Mouse (Mus musculus): ENCODE data around the gene Phf5a.

Gene Phf5a

GRCm38 (mm10) chr15:81848301-81848700 is 23.4 kb downstream of the Phf5a start:
- no peak for DNase-seq (ENCODE audit: low read depth, low spot score)

DNA sequence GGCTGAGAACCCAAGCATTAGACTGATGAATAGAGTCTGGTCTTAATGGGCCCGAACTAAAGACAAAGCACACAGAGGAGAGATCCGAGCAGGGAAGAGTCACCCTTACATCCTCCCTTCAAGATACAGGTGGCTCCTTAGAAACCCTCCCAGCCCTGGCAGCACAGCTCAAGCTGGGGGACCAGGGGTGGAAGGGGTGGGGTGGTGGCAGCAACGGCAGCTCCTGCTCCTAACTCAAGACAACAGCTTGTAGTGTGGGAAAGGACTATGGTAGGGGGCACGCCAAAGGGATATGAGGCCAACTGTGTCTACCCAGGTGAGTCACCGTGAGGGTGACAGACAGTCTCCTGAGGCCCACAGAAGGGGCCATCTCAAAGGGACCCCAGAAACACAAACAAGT is 23.9 kb downstream of the Phf5a start:
- DNase-seq (ENCODE audit: low read depth, low spot score) = no peak

DNA sequence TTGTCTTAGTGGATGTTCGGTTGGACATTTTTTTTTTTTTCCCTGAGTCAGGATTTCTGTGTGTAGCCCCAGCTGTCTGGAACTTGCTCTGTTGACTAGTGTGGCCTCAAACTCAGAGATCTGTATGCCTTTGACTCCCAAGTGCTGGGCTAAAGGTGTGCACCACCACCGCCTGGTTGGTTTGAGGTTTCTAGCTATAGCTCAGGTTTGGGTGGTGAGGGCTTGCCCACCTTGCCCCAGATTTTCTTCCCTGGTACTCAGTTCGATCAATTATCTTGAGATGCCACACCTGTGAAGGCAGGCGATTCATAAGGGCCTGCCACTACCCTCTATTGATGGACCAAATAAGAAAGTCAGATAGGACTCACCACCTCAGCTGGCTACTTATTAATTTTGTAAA is 24.6 kb downstream of the Phf5a start:
- no peak for DNase-seq (ENCODE audit: low read depth, low spot score)

GRCm38 (mm10) chr15:81846755-81847154 is 25.0 kb downstream of the Phf5a start:
- DNase-seq (ENCODE audit: low read depth, low spot score) = no peak

DNA sequence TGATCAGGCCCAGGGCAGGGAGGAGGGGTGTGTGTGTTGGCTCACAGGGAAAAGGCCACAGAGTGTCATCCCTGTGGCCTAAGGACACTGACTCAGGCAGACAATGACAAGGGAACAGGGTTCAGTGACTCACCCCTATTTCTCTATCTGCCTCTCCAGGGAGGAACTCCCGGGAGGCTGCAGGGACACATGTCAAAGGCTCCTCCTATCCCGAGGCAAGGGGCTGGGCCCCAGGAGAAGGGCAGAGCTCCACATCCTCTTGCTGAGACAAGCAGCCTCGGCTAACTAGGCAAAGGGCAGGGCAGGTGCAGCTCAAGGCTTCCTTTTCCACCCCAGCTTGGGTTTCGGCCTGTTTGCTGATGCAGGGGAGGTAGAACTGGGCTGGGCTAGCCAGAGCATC is 26.0 kb downstream of the Phf5a start:
- no peak for DNase-seq (ENCODE audit: low read depth, low spot score)

- DNase-seq (ENCODE audit: low read depth, low spot score) = no peak
These were observed 26.6 kb downstream of the Phf5a start for GRCm38 (mm10) chr15:81845033-81845625.

GRCm38 (mm10) chr15:81842275-81842674 is 29.4 kb downstream of the Phf5a start:
- no peak for DNase-seq (ENCODE audit: low read depth, low spot score)

- no peak for DNase-seq (ENCODE audit: low read depth, low spot score)
These were observed 31.4 kb downstream of the Phf5a start for GRCm38 (mm10) chr15:81840306-81840705.

- no peak for DNase-seq (ENCODE audit: low read depth, low spot score)
These were observed 32.1 kb downstream of the Phf5a start for GRCm38 (mm10) chr15:81839634-81840033.

DNA sequence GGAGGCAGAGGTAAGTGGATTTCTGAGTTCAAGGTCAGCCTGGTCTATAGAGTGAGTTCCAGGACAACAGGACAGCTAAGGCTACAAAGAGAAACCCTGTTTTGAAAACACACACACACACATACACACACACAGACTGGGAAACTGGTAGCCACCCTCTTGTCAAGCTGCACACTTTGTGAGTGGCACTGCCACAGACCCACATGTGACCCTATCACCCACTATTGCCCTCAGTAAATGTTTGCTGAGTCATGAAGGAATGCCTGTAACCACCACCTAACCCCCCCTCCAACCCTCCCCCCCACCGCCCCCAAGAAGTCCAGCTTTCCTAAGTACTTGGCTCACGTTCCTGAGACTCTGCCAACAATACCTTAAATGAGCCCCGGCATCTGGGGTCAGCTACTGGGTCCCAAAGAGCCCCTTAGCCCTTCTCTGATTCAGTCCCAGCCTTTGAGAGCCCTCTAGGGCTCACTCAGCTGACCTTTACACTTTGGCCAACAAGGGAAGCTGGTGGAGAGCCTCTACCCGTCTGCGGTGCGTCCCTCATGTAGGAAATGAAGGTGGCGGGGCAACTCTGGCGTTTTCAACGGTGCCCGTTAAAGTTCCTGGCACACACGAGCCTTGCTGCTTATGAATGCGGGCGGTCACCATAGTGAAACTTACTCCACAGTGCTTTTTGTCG is 33.0 kb downstream of the Phf5a start:
- DNase-seq (ENCODE audit: low read depth, low spot score) = no peak

GRCm38 (mm10) chr15:81836966-81837920 is 34.5 kb downstream of the Phf5a start:
- no peak for DNase-seq (ENCODE audit: low read depth, low spot score)

- DNase-seq (ENCODE audit: low read depth, low spot score) = no peak
These were observed 35.4 kb downstream of the Phf5a start for GRCm38 (mm10) chr15:81836124-81836821.

GRCm38 (mm10) chr15:81835007-81835880 is 36.5 kb downstream of the Phf5a start:
- no peak for DNase-seq (ENCODE audit: low read depth, low spot score)

GRCm38 (mm10) chr15:81834171-81834841 is 37.4 kb downstream of the Phf5a start:
- DNase-seq (ENCODE audit: low read depth, low spot score) = no peak

GRCm38 (mm10) chr15:81833481-81833880 is 38.2 kb downstream of the Phf5a start:
- no peak for DNase-seq (ENCODE audit: low read depth, low spot score)

DNA sequence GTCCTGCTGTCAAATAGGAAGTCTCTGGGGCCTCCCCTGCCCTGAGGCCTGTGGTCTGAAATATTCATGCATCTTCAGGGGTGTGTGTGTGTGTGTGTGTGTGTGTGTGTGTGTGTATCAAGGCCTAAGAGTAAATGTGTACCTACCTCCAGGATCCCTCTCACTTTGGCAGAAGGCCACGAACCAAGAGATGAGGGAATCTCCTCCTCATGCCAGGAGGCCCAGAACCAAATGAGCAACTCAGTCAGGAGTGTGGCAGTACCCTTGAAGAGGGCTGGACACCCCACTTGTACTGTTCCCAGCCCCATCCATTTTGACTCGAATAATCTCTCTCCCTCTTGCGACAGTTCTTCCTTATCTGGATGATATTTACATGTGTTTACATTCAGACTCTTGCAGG is 39.5 kb downstream of the Phf5a start:
- no peak for DNase-seq (ENCODE audit: low read depth, low spot score)

- DNase-seq (ENCODE audit: low read depth, low spot score) = peak; percentile 91
These were observed 40.4 kb downstream of the Phf5a start for GRCm38 (mm10) chr15:81831136-81831825.

GRCm38 (mm10) chr15:81830530-81830929 is 41.2 kb downstream of the Phf5a start:
- no peak for DNase-seq (ENCODE audit: low read depth, low spot score)

GRCm38 (mm10) chr15:81829208-81829580 is 42.5 kb downstream of the Phf5a start:
- no peak for DNase-seq (ENCODE audit: low read depth, low spot score)

All from WW6 (cell line).